Mouse (Mus musculus): ENCODE measurements around the gene Mgp.
"Not testable (repeated sequence)": the region's sequence is repeated elsewhere in the genome, so short reads cannot be mapped to it uniquely, and the experiment has no call there.

Mgp gene

DNA sequence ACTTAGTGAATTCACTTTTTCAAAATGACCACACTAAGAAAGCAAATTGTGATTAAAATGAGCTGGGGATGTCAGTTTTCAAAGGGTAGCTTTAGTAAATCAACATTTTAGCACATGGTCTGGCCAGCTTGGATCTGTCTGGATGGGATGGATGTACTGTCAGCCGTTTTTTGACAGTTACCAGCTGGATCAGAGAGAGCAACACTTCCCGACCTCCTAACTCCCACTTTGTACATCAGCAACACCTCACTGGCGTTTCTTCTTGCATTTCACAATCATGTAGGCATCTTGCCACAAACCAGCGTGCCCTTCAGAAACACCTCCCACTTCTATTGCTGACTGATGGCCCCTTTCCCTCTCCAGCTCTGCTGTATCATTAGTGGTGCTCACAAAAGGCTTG lies 22.6 kb upstream of the Mgp start:
- no peak for DNase-seq (ENCODE audit: low spot score in 2 of 2)

DNA sequence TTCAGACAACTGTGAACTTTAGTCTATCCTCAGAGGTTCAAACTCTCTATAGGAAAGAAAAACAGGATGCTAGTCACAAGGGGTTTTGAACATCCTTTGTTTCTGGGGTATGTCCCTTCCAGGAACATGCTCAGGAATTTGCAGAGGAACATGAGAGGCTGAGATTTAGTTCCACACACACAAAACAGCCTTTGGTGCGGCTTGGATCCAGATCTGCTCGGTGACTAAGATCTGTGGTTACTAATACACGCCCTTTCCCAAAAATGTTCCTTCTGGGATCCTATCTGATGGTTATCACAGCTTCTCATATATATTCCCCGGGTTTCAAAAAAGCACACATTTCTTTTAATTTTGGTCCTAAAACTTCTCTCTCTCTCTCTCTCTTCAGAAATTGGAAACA lies 22.2 kb upstream of the Mgp start:
- no peak for DNase-seq (ENCODE audit: low spot score in 2 of 2)

DNA sequence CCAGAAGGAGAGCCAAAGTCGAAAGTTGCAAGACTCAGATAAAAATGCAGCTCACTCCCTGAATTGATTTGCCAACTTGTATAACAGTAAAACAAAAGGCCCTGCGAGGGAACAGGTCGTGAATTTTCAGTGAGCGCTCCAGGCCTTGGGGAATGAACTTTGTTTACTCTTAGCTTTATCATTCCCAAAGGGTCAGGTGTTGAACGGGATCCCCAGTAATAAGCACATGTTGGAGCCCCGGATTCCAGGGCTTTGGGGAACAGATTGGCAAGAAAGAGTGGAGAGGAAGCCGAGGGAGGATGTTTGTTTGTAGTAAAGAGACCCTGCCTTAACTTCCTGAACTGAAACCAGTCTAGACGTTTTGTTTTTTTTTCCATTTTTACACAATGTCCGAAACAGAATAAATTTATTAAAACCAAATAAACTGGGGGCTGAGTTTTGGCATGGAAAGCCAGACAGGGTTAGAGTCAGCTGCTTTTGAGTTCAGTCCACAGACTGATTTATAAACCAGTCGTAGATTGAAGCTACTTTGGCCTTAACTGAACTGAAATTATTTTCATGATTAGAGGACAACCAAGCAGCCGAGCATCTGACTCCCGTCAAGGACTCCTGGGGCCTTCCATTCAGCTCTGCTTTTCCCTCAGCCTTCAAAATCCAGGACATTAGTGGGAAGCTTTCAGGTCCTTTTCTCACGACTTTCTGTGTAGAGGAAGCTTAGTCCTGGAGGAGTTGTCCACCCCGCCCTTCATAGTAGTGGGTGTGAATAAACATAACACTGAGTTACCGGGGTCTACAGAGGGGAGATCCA lies 19.1 kb upstream of the Mgp start:
- DNase-seq (ENCODE audit: low spot score in 2 of 2): no peak

DNA sequence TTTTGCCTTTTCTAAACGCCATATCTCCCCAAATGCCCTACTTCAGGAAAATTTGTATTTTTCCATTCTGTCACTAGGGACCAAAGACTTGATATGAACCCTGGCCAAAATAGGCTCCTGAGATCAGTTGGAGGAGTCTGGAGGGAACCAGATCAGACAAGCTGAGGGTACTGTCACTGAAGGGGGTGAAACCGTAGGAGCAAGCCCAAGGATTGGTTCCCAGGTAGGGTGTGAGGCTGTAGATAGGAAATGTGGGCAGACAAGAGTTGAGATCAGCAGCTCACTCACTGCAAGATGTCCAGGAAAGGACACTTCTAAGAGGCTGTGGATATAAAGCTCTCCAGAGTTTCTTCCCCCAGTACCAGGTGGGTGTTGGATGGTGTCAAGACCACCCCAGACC lies 16.4 kb upstream of the Mgp start:
- DNase-seq (ENCODE audit: low spot score in 2 of 2): no peak

DNA sequence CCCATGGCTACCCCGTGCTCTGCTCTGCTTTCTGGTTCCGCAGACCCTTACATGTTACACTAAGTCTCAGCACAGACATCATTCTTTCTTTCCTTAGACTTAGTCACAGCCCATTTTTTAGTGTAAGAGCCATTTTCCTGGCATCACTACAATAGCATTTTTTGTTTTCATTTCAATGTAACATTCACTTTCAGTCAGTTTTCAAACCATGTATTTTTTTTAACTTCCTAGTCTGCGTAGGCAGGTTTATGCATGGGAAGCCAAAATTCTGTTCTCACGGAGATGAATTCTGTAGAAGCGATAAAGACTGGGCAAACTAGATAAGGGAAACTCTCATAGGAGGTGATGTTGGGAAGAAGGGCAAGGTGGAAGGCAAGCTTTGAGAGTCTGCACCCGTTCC lies 13.9 kb upstream of the Mgp start:
- DNase-seq (ENCODE audit: low spot score in 2 of 2): no peak

DNA sequence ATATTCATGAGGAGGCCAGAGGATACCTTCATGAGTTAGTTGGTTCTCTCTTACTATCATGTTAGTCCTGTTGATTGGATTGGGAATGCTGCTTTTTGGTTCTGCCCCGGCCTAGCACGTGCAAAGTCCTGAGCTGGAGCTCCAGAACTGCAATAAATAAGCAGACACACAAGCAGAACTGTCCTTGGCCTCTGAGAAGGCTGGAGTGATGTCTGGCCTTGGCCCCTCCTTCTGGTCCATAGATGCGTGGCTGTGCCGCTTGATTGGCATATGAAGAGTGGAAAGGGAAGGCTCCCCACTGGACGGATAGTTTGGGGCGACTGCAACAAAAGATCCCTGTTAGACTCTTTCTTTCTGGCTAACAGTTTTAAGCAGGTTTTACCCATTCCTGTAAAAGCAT lies 13.4 kb upstream of the Mgp start:
- DNase-seq (ENCODE audit: low spot score in 2 of 2): no peak

DNA sequence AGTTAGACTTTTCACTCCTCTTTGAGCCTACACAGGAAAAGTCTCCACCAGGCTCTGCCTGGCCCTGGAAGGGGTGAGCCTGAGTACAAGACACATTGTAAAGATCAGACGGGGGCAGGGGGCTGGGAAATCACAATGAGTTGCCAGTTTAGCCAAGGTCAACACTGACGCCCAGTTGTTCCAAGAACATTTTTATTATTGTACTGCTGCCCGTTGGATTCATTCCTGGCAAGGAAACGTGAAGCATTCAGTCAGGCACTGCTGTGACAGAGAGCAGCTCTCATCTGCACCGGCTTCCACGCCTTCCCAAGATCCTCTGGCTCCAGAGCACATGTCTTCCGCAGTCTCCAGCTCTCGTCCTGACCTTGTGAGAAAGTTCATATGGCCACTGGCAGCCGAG lies 12.2 kb upstream of the Mgp start:
- no peak for DNase-seq (ENCODE audit: low spot score in 2 of 2)

DNA sequence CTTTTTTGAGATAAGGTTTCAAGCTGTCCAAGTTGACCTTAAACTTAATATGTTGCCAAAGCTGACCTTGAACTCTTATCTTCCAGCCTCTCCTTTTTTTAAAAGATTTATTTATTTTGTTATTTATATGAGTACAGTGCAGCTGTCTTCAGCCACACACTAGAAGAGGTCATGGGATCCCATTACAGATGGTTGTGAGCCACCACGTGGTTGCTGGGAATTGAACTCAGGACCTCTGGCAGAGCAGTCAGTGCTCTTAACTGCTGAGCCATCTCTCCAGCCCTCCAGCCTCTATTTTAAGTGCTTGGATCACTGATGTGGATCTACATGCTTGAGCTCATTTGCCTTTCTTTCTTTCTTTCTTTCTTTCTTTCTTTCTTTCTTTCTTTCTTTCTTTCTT lies 9.1 kb upstream of the Mgp start:
- DNase-seq (ENCODE audit: low spot score in 2 of 2): not testable (repeated sequence)

DNA sequence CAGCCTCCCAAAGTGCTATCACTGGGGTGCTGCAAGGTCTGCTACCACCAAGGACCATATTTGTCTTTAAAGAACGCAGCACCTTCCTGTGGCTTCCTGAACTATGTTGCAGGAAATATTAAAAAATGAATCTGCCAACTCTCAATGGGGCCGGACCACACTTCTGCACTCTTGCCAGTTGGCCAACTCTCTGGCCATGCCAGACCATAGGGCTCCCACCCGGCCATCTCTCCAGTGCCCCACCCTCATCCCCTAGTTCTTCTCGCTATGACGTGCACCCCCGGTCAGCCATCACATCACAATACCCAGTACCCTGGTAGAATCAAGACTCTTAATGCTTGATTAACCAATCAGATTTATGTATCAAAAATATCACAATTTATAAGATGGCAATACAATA lies 8.3 kb upstream of the Mgp start:
- no peak for DNase-seq (ENCODE audit: low spot score in 2 of 2)

DNA sequence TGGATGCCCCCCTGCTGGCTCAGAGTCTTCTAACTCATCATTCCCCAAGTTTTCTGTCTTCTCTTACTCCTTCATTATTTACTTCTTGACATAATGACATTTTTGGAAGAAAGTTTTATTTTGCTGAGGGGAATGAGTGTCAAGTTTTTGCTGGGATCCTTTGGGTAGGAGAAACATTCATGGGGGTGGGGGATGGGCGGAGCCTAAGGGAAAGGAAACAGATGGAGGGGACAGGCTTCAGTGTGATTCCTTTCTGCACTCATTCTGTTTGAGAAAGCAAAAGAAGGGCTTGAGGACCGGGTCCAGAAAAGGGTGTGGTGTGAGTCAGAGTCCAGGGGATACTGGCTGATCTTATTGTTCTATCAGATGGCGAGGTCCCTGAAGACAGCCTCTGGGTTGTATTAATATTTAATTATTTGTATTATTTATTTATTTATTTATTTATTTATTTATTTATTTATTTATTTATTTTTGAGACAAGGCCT lies 7.8 kb upstream of the Mgp start:
- DNase-seq (ENCODE audit: low spot score in 2 of 2): no peak

DNA sequence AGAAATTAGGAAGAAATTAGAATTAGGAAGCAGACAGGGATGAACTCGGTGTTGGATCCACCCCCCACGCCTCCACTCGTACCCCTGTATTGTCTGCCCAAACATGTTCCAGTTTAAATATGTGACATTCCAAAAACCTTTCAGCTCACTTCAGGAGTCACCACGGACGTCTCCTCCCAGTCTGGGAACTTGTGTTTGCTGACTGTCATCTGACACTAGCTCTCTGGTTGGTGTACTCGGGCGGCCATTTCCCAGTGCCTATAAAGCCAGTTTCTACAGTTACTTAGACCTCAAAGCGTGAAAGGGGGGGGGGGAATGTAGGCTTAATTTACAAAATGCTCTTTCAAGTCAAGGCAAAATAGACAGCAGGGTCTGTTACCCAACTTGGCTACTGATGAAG lies 6.1 kb upstream of the Mgp start:
- DNase-seq (ENCODE audit: low spot score in 2 of 2): no peak

DNA sequence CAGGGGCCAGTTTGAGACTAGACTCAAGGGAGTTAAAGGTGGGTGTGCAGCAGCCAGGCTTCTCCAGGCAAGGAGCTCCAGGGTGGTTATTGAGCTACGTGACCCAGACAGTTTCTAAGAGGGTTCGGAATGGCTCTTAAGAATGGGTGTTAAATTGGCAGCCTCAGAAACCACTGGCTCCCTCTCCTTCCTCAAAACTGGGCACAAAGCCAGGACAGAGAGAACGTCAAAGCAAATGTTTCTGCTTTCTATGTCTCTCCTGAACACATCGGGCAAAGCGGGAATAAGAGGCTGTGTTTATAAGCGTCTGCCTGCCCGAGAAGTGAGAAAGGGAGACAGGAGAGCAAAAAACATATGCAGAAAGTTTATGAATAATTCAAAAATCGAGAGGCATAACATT lies 1.0 kb downstream of the Mgp start:
- peak; percentile 23 to 26 for DNase-seq (ENCODE audit: low spot score in 2 of 2)

DNA sequence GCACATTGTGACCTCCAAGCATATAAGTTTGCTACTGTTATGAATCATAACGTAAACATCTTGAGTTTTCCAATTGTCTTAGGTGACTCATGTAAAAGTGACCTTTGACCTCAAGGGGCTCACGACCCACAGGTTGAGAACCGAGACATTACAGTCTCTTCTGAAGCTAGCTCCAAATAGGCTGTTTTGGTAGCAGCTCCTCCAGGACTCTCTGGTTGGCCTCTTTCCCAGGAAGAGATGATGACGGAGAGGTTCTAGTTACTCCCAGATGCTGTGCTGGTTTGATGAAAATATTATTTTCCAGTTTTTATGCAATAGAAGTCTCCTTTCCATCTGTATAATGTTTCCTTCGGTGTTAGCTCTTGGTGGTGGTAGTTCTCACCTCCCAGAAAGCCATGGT lies 6.7 kb downstream of the Mgp start:
- DNase-seq (ENCODE audit: low spot score in 2 of 2): no peak

DNA sequence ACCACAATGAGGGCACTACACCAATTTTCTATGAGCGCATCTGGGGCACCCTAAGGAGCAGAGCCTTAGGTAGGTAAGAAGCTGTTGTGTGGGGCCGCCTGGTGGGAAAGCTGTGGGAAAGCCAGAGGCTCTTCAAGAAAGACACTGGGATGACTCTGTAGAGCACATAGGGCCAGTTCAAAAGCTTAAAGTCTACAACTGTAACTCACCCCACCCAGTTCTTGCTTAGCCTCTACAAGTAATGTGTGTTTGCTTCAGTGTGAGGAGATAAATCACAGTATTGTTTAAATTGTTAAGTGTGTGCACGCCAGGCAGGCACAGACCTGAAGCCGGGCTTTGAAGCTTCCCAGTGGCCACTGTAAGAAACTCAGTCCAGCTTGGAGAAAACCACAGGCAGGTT lies 9.5 kb downstream of the Mgp start:
- no peak for DNase-seq (ENCODE audit: low spot score in 2 of 2)

DNA sequence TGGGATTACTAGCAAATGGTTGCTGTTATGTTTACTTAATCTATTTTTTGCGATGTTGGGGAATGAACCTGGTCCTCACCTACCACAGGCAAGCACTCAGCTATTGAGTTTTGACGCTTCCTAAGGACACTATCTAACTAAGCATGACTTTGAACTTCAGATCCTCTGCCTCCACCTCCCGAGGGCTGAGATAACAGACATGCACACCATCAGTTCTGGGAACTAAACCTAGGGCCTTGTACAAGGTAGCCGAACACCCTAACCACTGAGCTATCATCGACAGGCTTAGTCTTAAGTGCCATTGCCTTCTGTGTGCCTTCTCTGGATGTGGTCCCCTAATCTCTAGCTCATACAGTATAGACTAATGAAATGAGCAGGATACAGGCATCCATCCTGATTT lies 10.3 kb downstream of the Mgp start:
- no peak for DNase-seq (ENCODE audit: low spot score in 2 of 2)

DNA sequence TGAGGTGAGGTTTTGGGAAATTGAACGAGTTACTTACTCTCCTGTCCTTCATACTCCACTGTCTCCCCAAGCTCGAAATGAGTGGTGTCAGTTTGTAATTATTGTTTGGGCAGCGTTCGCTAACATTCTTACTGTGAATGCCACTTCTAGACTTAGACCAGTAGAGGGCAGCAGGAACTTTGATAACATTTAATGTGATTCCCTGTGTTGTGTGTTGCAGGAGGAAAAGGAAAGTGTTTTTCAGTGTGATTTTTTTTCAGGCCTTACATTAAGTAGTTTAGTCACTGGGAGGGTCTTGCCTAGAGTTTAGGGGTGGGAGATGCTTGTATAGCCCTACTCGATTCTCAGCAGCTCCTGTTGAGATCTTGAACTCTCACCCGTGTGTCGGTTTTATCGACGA lies 14.6 kb downstream of the Mgp start:
- DNase-seq (ENCODE audit: low spot score in 2 of 2): no peak

DNA sequence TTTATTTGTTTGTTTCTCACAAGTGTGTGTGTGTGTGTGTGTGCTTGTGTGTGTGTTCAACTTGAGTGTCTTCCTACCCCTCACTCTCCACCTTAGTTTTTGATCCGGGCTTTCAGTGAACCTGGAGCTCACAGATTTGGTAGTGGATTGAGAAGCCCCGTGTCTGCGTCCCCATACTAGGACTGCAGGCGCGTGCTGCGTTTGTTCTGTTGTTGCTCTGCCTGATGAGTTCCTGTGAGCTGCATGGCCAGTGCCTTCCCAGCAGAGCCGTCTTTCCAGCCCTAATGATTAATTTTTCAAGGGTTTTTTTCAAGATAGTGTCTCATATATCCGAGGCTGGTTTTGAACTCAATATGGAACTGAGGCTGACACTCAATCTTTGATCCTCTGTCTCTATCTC lies 17.2 kb downstream of the Mgp start:
- DNase-seq (ENCODE audit: low spot score in 2 of 2): no peak

DNA sequence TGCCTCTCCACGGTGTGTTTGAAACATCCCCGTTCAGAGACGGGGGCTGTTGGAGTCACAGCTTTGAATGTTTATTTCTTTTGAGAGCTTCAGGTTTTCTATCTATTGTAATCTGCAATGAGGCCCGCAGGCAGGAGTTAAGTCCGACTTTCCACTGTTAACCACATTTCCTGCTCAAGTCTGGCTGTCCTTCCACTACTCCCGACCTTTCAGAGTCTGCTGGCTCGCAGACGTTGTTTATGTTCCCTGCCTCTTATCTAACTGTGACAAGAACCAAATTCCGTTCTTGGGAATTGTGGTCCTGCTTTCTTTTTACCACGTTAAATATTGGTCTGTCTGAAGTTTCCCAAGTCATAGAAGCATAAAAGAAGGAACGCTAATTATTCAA lies 17.8 kb downstream of the Mgp start:
- DNase-seq (ENCODE audit: low spot score in 2 of 2): no peak

DNA sequence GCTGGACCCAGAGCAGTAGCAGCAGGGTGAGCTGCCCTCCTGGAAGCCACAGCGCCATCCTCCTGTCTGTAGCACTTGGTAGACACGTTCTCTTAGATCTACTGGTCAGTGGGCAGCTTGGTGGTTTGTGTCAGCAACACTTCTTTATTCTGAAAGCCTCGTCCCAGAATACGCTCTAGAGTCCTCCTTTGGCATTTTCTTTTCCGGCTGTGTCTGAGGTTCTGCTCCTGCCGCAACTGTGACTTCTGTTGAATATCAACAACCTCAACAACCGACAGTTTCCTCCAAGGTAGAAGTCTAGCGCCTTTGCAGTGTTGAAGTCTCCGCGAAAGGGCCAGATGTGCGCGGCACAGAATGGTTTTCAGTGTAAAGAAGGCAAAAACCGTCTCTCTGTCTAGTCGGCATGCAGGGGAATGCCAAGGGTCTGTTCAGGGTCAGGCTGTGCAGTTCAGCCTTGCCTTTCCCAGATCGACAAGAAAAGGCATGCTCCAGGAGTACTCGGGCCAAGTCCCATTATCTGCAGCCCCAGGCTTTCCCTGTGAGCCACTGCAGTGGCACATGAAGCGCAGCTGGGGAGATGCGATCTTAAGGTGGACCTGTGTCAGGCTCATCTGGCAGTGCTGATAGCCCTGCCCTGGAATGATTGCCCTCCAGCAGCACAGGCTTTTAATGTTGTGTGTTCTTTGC lies 18.3 kb downstream of the Mgp start, which contains the start of gene Art4:
TSS of gene Art4 (minus strand) at position 548 of the 687 bp plus-strand sequence.
- no peak for DNase-seq (ENCODE audit: low spot score in 2 of 2)

DNA sequence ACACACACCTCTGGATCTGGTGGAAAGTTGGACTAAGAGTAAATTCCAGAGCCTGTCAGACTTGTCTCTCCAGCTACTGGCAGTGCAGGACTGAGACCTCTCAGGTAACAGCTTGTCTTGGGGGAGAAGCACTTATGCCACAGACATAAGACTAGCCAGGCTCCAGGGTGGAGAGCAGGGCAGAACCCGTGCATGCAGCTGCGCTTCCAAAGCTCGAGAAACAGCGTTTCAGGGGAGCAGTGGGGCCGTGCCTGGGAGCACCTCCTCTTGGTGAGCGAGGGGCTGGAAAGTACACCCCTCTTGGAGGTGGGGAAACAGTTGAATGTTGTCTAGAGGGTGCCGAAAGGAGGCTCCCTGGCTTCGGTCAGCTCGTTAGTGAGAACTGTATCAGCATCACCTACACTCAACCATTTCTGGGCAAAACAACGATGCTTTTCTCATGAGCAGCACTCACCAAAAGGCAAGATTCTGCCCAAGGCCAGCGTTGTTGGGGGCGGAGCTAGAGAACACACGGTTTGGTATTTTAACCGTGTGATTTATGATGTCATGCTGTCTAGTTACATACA lies 19.5 kb downstream of the Mgp start:
- DNase-seq (ENCODE audit: low spot score in 2 of 2): no peak

DNA sequence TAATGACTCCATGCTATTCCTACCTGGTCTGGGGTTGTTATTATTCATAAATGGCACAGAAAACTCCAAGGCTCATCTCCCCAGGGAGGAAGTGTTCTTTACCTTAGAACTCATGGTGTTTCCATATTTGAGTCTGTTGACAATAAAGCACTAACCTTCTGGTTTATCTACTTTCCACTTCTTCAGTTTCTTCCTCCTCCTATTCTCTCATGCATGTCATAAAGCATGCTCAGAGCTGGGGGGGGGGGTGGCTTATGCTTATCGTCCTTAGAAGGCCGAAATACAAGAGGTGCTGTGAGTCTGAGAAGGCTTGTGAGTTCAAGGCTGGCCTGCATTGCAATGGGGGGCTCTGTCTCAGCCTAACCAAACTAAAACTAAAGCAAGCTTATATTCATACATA lies 20.4 kb downstream of the Mgp start:
- no peak for DNase-seq (ENCODE audit: low spot score in 2 of 2)

DNA sequence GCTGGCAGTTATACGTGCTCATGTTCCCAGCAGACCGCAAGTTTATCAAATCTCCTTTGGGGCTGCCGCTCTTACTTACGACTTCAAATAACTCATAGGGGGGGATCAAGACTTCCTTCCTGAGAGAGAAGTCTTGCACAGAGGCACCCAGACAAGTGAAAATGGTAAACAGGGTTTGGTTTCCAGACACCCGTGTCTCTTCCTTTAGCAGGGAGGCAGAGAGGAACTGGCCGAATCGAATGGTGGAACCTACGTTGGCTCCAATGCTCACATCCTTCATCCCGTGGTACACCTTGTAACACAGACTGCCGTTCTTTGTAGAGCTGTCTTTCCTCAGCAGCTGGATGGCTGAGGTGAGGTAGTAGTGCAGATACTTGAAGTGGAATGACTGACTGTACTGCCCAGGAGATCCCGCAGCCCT lies 21.3 kb downstream of the Mgp start:
- DNase-seq (ENCODE audit: low spot score in 2 of 2): no peak

DNA sequence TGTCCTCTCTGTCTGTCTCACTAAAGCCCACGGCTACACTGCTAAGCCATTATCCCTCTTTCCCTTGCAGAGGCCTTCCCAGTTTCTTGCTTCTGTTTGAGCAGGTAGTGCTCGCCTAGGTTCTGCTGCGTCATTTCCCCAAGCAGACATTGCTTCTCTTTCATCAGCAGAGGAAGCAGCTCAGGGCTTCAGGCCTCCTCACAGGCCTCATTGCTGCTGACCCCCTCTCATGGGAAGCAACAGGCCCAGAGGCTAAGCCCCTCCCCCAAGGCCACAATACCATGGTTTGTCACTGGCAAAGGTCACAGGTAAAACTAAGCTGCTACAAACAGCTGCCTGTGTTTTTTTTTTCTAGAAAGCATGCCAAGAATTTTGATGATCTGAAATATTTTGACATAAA lies 22.9 kb downstream of the Mgp start:
- no peak for DNase-seq (ENCODE audit: low spot score in 2 of 2)
